Mouse (Mus musculus) forebrain, embryonic 14.5 days (tissue): ENCODE measurements around the gene Pip5k1b. TPM values are rescaled to one million over a fixed set of nuclear protein-coding genes. Genes with fewer than 3 reads are reported as not detected.

ENCODE experiments used
- ATAC-seq: fragments of 200-750 bp; cut with Nextera tagmentation; 2 replicates; pipeline ENCODE4 v1.8.0; 2017; ENCODE audit warnings: mild to moderate bottlenecking, moderate library complexity
- DNase-seq: peaks from one replicate; pipeline ENCODE4 v3.0.0-alpha.2; 2015; ENCODE audit warnings: low spot score
- H3K27ac ChIP-seq: fragments of 300-500 bp; sonication (generic); 2 replicates; pipeline ENCODE4 v1.5.1; 2014; ENCODE audit warnings: low read depth, mild to moderate bottlenecking, control low read depth, low read length, moderate library complexity
- H3K27me3 ChIP-seq: fragments of 300-500 bp; sonication (generic); replicated peaks from 2 replicates; pipeline ENCODE4 v1.6.1; 2014; ENCODE audit warnings: low read length, control low read depth, mixed read lengths; ENCODE audit not compliant: control insufficient read depth, insufficient read depth
- H3K36me3 ChIP-seq: fragments of 300-500 bp; sonication (generic); 2 replicates; pipeline ENCODE4 v1.6.1; 2014; ENCODE audit warnings: low read length, control low read depth; ENCODE audit not compliant: control insufficient read depth, insufficient read depth
- H3K4me1 ChIP-seq: fragments of 300-500 bp; sonication (generic); 2 replicates; pipeline ENCODE4 v1.6.1; 2014; ENCODE audit warnings: antibody characterized with exemption, low read length, control low read depth; ENCODE audit not compliant: control insufficient read depth, insufficient read depth
- H3K4me2 ChIP-seq: fragments of 300-500 bp; sonication (generic); 2 replicates; pipeline ENCODE4 v1.6.1; 2014; ENCODE audit warnings: mild to moderate bottlenecking, control low read depth, low read length
- H3K4me3 ChIP-seq: fragments of 300-500 bp; sonication (generic); 2 replicates; pipeline ENCODE4 v1.5.1; 2014; ENCODE audit warnings: low read depth, low read length, control low read depth
- H3K9ac ChIP-seq: fragments of 300-500 bp; sonication (generic); 2 replicates; pipeline ENCODE4 v1.6.1; 2014; ENCODE audit warnings: mild to moderate bottlenecking, low read length, control low read depth, moderate library complexity
- H3K9me3 ChIP-seq: fragments of 300-500 bp; sonication (generic); replicated peaks from 2 replicates; pipeline ENCODE4 v1.6.1; 2016; ENCODE audit warnings: low read length, control low read depth, mixed read lengths; ENCODE audit not compliant: control insufficient read depth
- WGBS: fragments of 180-500 bp; shearing (Covaris S2); extraction: QIAGEN DNeasy Blood & Tissue Kit; methylation state at CpG from one replicate; pipeline ENCODE4 v1.1.7; 2014; 5-methylcytosine and 5-hydroxymethylcytosine counted together
- polyA plus RNA-seq: library from polyadenylated mRNA; unstranded; fragments of >200 nt; fragmentation: Nextera tagmentation; extraction: Ambion mirVana; gene quantifications from 2 replicates; pipeline ENCODE4 v1.2.1, GENCODE M21; 2014

Pip5k1b gene
- polyA plus RNA-seq, 1 experiment from 2014 or later: 2.1 TPM

- Histone ChIP-seq H3K27me3 (no peaks in the 10 kb centered on the region), H3K27ac (no peak overlapping the region), H3K9ac (no peak overlapping the region), H3K4me2 (no peak overlapping the region), H3K4me1 (peaks cover 13% of the 10 kb centered on the region; the same call in 1 of the 2 replicates), H3K9me3 (no peaks in the 10 kb centered on the region), H3K4me3 (no peak overlapping the region), H3K36me3 (no peaks in the 10 kb centered on the region)
- ATAC-seq: peak; percentile 16; the same call in 1 of the 2 replicates
- DNase-seq: peak; percentile 56
- 82% methylated on average over 6 of the region's 6 CpGs for WGBS
Measured at GRCm38 (mm10) chr19:24456591-24457231, 99.0 kb downstream of the Pip5k1b start.

GRCm38 (mm10) chr19:24455249-24455960 is 100.3 kb downstream of the Pip5k1b start:
- 73% methylated on average over 6 of the region's 6 CpGs for WGBS
- no peak overlapping the region for H3K4me3 ChIP-seq
- H3K4me1 ChIP-seq: peaks cover 13% of the 10 kb centered on the region; the same call in 1 of the 2 replicates
- DNase-seq (no peak), ATAC-seq (no peak)
- H3K9me3 ChIP-seq: no peaks in the 10 kb centered on the region
- no peak overlapping the region; the same call in 1 of the 2 replicates for H3K27ac ChIP-seq
- no peak overlapping the region for H3K9ac ChIP-seq
- no peak overlapping the region for H3K4me2 ChIP-seq
- no peaks in the 10 kb centered on the region for H3K36me3 ChIP-seq
- no peaks in the 10 kb centered on the region for H3K27me3 ChIP-seq

GRCm38 (mm10) chr19:24454451-24454850 is 101.2 kb downstream of the Pip5k1b start:
- no peaks in the 10 kb centered on the region for H3K36me3 ChIP-seq
- no peak for DNase-seq
- H3K4me3 ChIP-seq: no peak overlapping the region
- 92% methylated on average over 2 of the region's 2 CpGs for WGBS
- no peak overlapping the region for H3K27ac ChIP-seq
- no peak overlapping the region for H3K9ac ChIP-seq
- peaks cover 13% of the 10 kb centered on the region; the same call in 1 of the 2 replicates for H3K4me1 ChIP-seq
- H3K27me3 ChIP-seq: no peaks in the 10 kb centered on the region
- no peak for ATAC-seq
- H3K4me2 ChIP-seq: no peak overlapping the region
- no peaks in the 10 kb centered on the region for H3K9me3 ChIP-seq

GRCm38 (mm10) chr19:24453379-24453778 is 102.3 kb downstream of the Pip5k1b start:
- Histone ChIP-seq H3K4me1 (peaks cover 13% of the 10 kb centered on the region; the same call in 1 of the 2 replicates), H3K9me3 (no peaks in the 10 kb centered on the region), H3K4me3 (no peak overlapping the region), H3K36me3 (no peaks in the 10 kb centered on the region), H3K27me3 (no peaks in the 10 kb centered on the region), H3K4me2 (peak overlapping the region; percentile 41), H3K9ac (peak overlapping the region; percentile 33; the same call in 1 of the 2 replicates), H3K27ac (peak overlapping the region; percentile 49; the same call in 1 of the 2 replicates)
- ATAC-seq: peak; percentile 73
- WGBS: 6% methylated on average over 13 of the region's 13 CpGs
- DNase-seq: peak; percentile 79

GRCm38 (mm10) chr19:24452441-24452898 is 103.2 kb downstream of the Pip5k1b start:
- H3K4me1 ChIP-seq: peaks cover 13% of the 10 kb centered on the region; the same call in 1 of the 2 replicates
- H3K4me3 ChIP-seq: no peak overlapping the region
- no peaks in the 10 kb centered on the region for H3K9me3 ChIP-seq
- H3K9ac ChIP-seq: peak overlapping the region; percentile 32; the same call in 1 of the 2 replicates
- H3K4me2 ChIP-seq: no peak overlapping the region
- no peaks in the 10 kb centered on the region for H3K36me3 ChIP-seq
- DNase-seq (peak; percentile 56), ATAC-seq (peak; percentile 54)
- WGBS: 12% methylated on average over 3 of the region's 3 CpGs
- H3K27ac ChIP-seq: peak overlapping the region; percentile 79
- H3K27me3 ChIP-seq: no peaks in the 10 kb centered on the region

GRCm38 (mm10) chr19:24451626-24452025 is 104.0 kb downstream of the Pip5k1b start:
- Histone ChIP-seq H3K27me3 (no peaks in the 10 kb centered on the region), H3K9me3 (no peaks in the 10 kb centered on the region), H3K4me2 (no peak overlapping the region), H3K36me3 (no peaks in the 10 kb centered on the region), H3K9ac (no peak overlapping the region), H3K4me1 (peaks cover 13% of the 10 kb centered on the region; the same call in 1 of the 2 replicates), H3K27ac (no peak overlapping the region), H3K4me3 (no peak overlapping the region)
- ATAC-seq: no peak
- 82% methylated on average over 3 of the region's 3 CpGs for WGBS
- no peak for DNase-seq

GRCm38 (mm10) chr19:24450740-24451139 is 104.9 kb downstream of the Pip5k1b start:
- H3K4me2 ChIP-seq: no peak overlapping the region
- H3K9ac ChIP-seq: no peak overlapping the region
- no peak for DNase-seq
- ATAC-seq: no peak
- H3K4me1 ChIP-seq: peaks cover 13% of the 10 kb centered on the region; the same call in 1 of the 2 replicates
- no peaks in the 10 kb centered on the region for H3K9me3 ChIP-seq
- 91% methylated on average over 8 of the region's 8 CpGs for WGBS
- H3K4me3 ChIP-seq: no peak overlapping the region
- no peaks in the 10 kb centered on the region for H3K27me3 ChIP-seq
- no peaks in the 10 kb centered on the region for H3K36me3 ChIP-seq
- no peak overlapping the region for H3K27ac ChIP-seq

GRCm38 (mm10) chr19:24444322-24444721 is 111.3 kb downstream of the Pip5k1b start:
- H3K27me3 ChIP-seq: no peaks in the 10 kb centered on the region
- no peak overlapping the region for H3K9ac ChIP-seq
- DNase-seq (no peak), ATAC-seq (no peak)
- no peak overlapping the region for H3K27ac ChIP-seq
- no peak overlapping the region for H3K4me3 ChIP-seq
- H3K4me1 ChIP-seq: no peaks in the 10 kb centered on the region
- H3K4me2 ChIP-seq: no peak overlapping the region
- H3K36me3 ChIP-seq: no peaks in the 10 kb centered on the region
- WGBS: 91% methylated on average over 3 of the region's 3 CpGs
- H3K9me3 ChIP-seq: no peaks in the 10 kb centered on the region

GRCm38 (mm10) chr19:24439715-24440114 is 116.0 kb downstream of the Pip5k1b start:
- H3K27ac ChIP-seq: no peak overlapping the region
- H3K4me2 ChIP-seq: no peak overlapping the region
- no peaks in the 10 kb centered on the region for H3K27me3 ChIP-seq
- DNase-seq: no peak
- H3K4me1 ChIP-seq: no peaks in the 10 kb centered on the region
- no peak overlapping the region for H3K4me3 ChIP-seq
- H3K36me3 ChIP-seq: no peaks in the 10 kb centered on the region
- no peak overlapping the region for H3K9ac ChIP-seq
- no peaks in the 10 kb centered on the region for H3K9me3 ChIP-seq
- no peak for ATAC-seq
- 66% methylated on average over 4 of the region's 4 CpGs for WGBS
